Mouse (Mus musculus): Measurements from ENCODE around the gene Obscn. TPM values are rescaled to one million over a fixed set of nuclear protein-coding genes. Genes with fewer than 3 reads are reported as not detected.
A peak's percentile ranks its signal among the peaks of the same experiment; 100 is the strongest.

Gene Obscn
- polyA plus RNA-seq, 1 experiment from 2014 or later: 0.62 TPM

DNA sequence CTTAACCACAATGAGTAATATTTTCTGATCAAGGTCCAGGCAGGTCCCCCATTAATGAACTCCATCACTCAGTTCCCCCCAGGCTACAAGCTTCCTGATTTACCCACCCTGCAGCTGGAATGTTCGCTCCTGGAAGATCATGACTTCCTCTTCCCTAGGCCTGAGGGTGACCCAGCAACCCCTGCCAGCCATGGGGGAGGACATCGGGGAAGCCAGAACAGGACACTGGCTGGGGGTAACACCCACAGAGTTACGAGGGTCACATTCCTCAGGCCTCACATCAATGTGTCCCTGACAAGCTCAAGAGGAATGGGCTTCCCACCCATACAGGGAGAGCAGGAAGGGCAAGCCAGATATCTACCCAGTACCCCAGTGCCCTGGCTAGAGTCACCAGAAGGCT is 33.6 kb upstream of the Obscn start:
- 48% methylated on average over 3 of the region's 3 CpGs for WGBS
- Histone ChIP-seq H3K4me2 (ENCODE audit: low read depth, low read length) (no peak overlapping the region), H3K9me3 (replicated peaks; ENCODE audit: control insufficient read depth, low read length) (no peaks in the 10 kb centered on the region), H3K36me3 (replicated peaks; ENCODE audit: control insufficient read depth, insufficient read depth, low read depth, low read length) (no peaks in the 10 kb centered on the region), H3K27ac (replicated peaks; ENCODE audit: low read depth, low read length) (no peak overlapping the region), H3K27me3 (ENCODE audit: control insufficient read depth, insufficient read depth, low read length) (peaks cover 6% of the 10 kb centered on the region), H3K9ac (replicated peaks; ENCODE audit: low read length) (no peak overlapping the region; the same call in 1 of the 2 replicates), H3K4me1 (ENCODE audit: control insufficient read depth, insufficient read depth, low read length) (no peaks in the 10 kb centered on the region), H3K4me3 (ENCODE audit: low read depth, low read length) (no peak overlapping the region)
- DNase-seq (ENCODE audit: low spot score): no peak
- no peak for ATAC-seq (replicated peaks; ENCODE audit: insufficient number of reproducible peaks, low FRiP score, low TSS enrichment, low read depth)

- Histone ChIP-seq H3K27ac (replicated peaks; ENCODE audit: low read depth, low read length) (no peak overlapping the region), H3K4me1 (ENCODE audit: control insufficient read depth, insufficient read depth, low read length) (no peaks in the 10 kb centered on the region), H3K9me3 (replicated peaks; ENCODE audit: control insufficient read depth, low read length) (no peaks in the 10 kb centered on the region), H3K27me3 (ENCODE audit: control insufficient read depth, insufficient read depth, low read length) (no peaks in the 10 kb centered on the region), H3K36me3 (replicated peaks; ENCODE audit: control insufficient read depth, insufficient read depth, low read depth, low read length) (no peaks in the 10 kb centered on the region), H3K4me3 (ENCODE audit: low read depth, low read length) (no peak overlapping the region), H3K9ac (replicated peaks; ENCODE audit: low read length) (no peak overlapping the region), H3K4me2 (ENCODE audit: low read depth, low read length) (no peak overlapping the region)
- no peak for ATAC-seq (replicated peaks; ENCODE audit: insufficient number of reproducible peaks, low FRiP score, low TSS enrichment, low read depth)
- 74% methylated on average over 2 of the region's 2 CpGs for WGBS
- no peak for DNase-seq (ENCODE audit: low spot score)
Measured at GRCm38 (mm10) chr11:59165616-59166241, 29.5 kb upstream of the Obscn start.

GRCm38 (mm10) chr11:59164384-59164783 is 28.2 kb upstream of the Obscn start:
- DNase-seq (ENCODE audit: low spot score) (no peak), ATAC-seq (replicated peaks; ENCODE audit: insufficient number of reproducible peaks, low FRiP score, low TSS enrichment, low read depth) (no peak)
- Histone ChIP-seq H3K9me3 (replicated peaks; ENCODE audit: control insufficient read depth, low read length) (no peaks in the 10 kb centered on the region), H3K9ac (replicated peaks; ENCODE audit: low read length) (no peak overlapping the region), H3K27me3 (ENCODE audit: control insufficient read depth, insufficient read depth, low read length) (no peaks in the 10 kb centered on the region), H3K27ac (replicated peaks; ENCODE audit: low read depth, low read length) (peak overlapping the region; percentile 89; the same call in 1 of the 2 replicates), H3K4me2 (ENCODE audit: low read depth, low read length) (no peak overlapping the region), H3K4me3 (ENCODE audit: low read depth, low read length) (no peak overlapping the region), H3K36me3 (replicated peaks; ENCODE audit: control insufficient read depth, insufficient read depth, low read depth, low read length) (no peaks in the 10 kb centered on the region), H3K4me1 (ENCODE audit: control insufficient read depth, insufficient read depth, low read length) (no peaks in the 10 kb centered on the region)
- 89% methylated on average over 9 of the region's 9 CpGs for WGBS

GRCm38 (mm10) chr11:59163255-59164236 is 27.3 kb upstream of the Obscn start, which contains the start of gene Iba57:
Gene Iba57 (minus strand): TSS chr11:59163739.
- H3K27ac ChIP-seq (replicated peaks; ENCODE audit: low read depth, low read length): peak within 1 kb of the TSS; percentile 89
- peak within 1 kb of the TSS; percentile 88 for H3K9ac ChIP-seq (replicated peaks; ENCODE audit: low read length)
- ATAC-seq (replicated peaks; ENCODE audit: insufficient number of reproducible peaks, low FRiP score, low TSS enrichment, low read depth): peak; percentile 98
- peak; percentile 98 for DNase-seq (ENCODE audit: low spot score)
- H3K4me2 ChIP-seq (ENCODE audit: low read depth, low read length): peak within 1 kb of the TSS; percentile 41
- no peaks in the 10 kb centered on the region for H3K9me3 ChIP-seq (replicated peaks; ENCODE audit: control insufficient read depth, low read length)
- no peaks in the 10 kb centered on the region for H3K4me1 ChIP-seq (ENCODE audit: control insufficient read depth, insufficient read depth, low read length)
- no peaks in the 10 kb centered on the region for H3K27me3 ChIP-seq (ENCODE audit: control insufficient read depth, insufficient read depth, low read length)
- H3K36me3 ChIP-seq (replicated peaks; ENCODE audit: control insufficient read depth, insufficient read depth, low read depth, low read length): no peaks in the 10 kb centered on the region
- H3K4me3 ChIP-seq (ENCODE audit: low read depth, low read length): peak within 1 kb of the TSS; percentile 79
- 3% methylated on average over 67 of the region's 68 CpGs for WGBS

DNA sequence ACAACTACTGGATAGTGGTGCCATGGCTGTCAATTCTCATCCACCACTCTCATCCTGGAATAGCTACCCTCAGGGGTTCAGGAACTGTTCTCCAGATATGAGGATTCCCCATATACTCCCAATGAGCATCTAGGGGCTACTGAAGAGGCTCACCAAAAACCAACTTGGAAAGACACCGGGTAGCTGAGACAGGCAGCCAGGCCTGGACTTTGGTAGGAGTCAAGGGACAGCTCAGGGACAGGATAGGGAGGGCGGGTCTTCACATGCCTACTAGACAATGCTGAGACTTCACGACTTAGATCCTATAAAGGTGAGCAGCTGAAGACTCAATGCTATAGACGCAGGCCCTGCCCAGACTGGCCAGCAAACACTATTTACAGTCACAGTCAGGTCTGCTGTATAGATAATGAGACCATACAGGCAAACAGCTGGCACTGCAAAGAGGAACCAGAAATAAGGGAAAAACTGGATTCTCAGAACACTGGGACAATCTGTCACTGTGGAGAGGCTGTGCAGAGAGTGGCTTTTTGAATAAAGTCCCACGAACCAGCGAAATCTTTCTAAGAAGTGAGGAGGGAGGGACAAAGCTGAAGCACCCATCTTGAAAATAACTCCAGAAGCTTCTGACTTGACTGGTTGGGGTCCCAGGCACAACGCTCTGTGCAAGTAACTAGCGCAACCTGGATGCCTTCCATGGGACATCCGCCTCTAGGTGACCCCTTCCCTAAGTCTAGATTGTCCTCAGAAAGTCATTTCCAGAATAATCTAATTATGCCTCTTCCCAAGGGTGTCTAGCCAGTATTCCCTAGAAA is 26.4 kb upstream of the Obscn start:
- DNase-seq (ENCODE audit: low spot score): no peak
- no peak for ATAC-seq (replicated peaks; ENCODE audit: insufficient number of reproducible peaks, low FRiP score, low TSS enrichment, low read depth)
- Histone ChIP-seq H3K9me3 (replicated peaks; ENCODE audit: control insufficient read depth, low read length) (no peaks in the 10 kb centered on the region), H3K4me2 (ENCODE audit: low read depth, low read length) (peak overlapping the region; percentile 41), H3K4me3 (ENCODE audit: low read depth, low read length) (peak overlapping the region; percentile 79), H3K9ac (replicated peaks; ENCODE audit: low read length) (peak overlapping the region; percentile 40), H3K27ac (replicated peaks; ENCODE audit: low read depth, low read length) (no peak overlapping the region), H3K27me3 (ENCODE audit: control insufficient read depth, insufficient read depth, low read length) (no peaks in the 10 kb centered on the region), H3K4me1 (ENCODE audit: control insufficient read depth, insufficient read depth, low read length) (no peaks in the 10 kb centered on the region), H3K36me3 (replicated peaks; ENCODE audit: control insufficient read depth, insufficient read depth, low read depth, low read length) (no peaks in the 10 kb centered on the region; the same call in 1 of the 2 replicates)
- WGBS: 76% methylated on average over 9 of the region's 9 CpGs

GRCm38 (mm10) chr11:59161398-59161797 is 25.2 kb upstream of the Obscn start:
- H3K4me1 ChIP-seq (ENCODE audit: control insufficient read depth, insufficient read depth, low read length): no peaks in the 10 kb centered on the region
- no peaks in the 10 kb centered on the region for H3K9me3 ChIP-seq (replicated peaks; ENCODE audit: control insufficient read depth, low read length)
- H3K27me3 ChIP-seq (ENCODE audit: control insufficient read depth, insufficient read depth, low read length): no peaks in the 10 kb centered on the region
- no peak for ATAC-seq (replicated peaks; ENCODE audit: insufficient number of reproducible peaks, low FRiP score, low TSS enrichment, low read depth)
- no peak overlapping the region for H3K27ac ChIP-seq (replicated peaks; ENCODE audit: low read depth, low read length)
- no peak overlapping the region for H3K4me3 ChIP-seq (ENCODE audit: low read depth, low read length)
- H3K36me3 ChIP-seq (replicated peaks; ENCODE audit: control insufficient read depth, insufficient read depth, low read depth, low read length): no peaks in the 10 kb centered on the region; the same call in 1 of the 2 replicates
- H3K4me2 ChIP-seq (ENCODE audit: low read depth, low read length): no peak overlapping the region
- no peak overlapping the region for H3K9ac ChIP-seq (replicated peaks; ENCODE audit: low read length)
- DNase-seq (ENCODE audit: low spot score): no peak
- 72% methylated on average over 5 of the region's 5 CpGs for WGBS

- Histone ChIP-seq H3K9me3 (replicated peaks; ENCODE audit: control insufficient read depth, low read length) (no peaks in the 10 kb centered on the region), H3K4me1 (ENCODE audit: control insufficient read depth, insufficient read depth, low read length) (no peaks in the 10 kb centered on the region), H3K27me3 (ENCODE audit: control insufficient read depth, insufficient read depth, low read length) (no peaks in the 10 kb centered on the region), H3K4me2 (ENCODE audit: low read depth, low read length) (no peak overlapping the region), H3K4me3 (ENCODE audit: low read depth, low read length) (no peak overlapping the region), H3K9ac (replicated peaks; ENCODE audit: low read length) (no peak overlapping the region), H3K27ac (replicated peaks; ENCODE audit: low read depth, low read length) (no peak overlapping the region), H3K36me3 (replicated peaks; ENCODE audit: control insufficient read depth, insufficient read depth, low read depth, low read length) (no peaks in the 10 kb centered on the region; the same call in 1 of the 2 replicates)
- DNase-seq (ENCODE audit: low spot score): no peak
- 87% methylated on average over 4 of the region's 4 CpGs for WGBS
- no peak for ATAC-seq (replicated peaks; ENCODE audit: insufficient number of reproducible peaks, low FRiP score, low TSS enrichment, low read depth)
Measured at GRCm38 (mm10) chr11:59159558-59159957, 23.4 kb upstream of the Obscn start.

Data from embryonic facial prominence, embryonic 11.5 days (tissue).